Comparison of ENCODE assay signal across 36 mouse cellular contexts in the genomic region with DNA sequence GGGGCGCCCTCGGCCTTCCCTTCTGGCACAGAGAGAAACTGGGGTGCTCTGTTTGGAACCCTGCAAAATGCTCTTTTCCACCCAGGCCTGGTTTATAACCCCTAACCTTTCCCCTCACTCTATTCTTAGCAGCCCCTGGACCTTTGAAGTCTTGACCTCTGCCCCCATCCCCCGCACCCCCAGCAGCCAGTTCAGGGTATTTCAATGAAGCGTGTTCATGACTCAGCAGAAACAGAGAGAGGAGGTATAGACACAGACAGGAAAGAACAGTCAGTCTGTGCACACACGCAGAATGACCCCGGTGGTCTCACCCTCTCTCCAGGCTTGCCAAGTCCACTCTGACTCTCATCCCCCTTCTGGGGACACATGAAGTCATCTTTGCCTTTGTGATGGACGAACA. TPM values are rescaled to one million over a fixed set of nuclear protein-coding genes. Genes with fewer than 3 reads are reported as not detected.
"Had no signal": no experiment of that assay in that cellular context is flagged by ENCODE, and none has a peak within 500 bp of the region (broad histone marks: within the 10 kb centered on the region; RNA-seq: fewer than 3 reads in every experiment).

No protein-coding gene starts in this region.

- H3K4me2 ChIP-seq: limb, embryonic 12.5 days; limb, embryonic 13.5 days; limb, embryonic 15.5 days; liver, embryonic 11.5 days; liver, embryonic 12.5 days; liver, embryonic 13.5 days; liver, embryonic 15.5 days; lung, embryonic 14.5 days; lung, embryonic 15.5 days; midbrain, embryonic 12.5 days; midbrain, embryonic 13.5 days; midbrain, embryonic 15.5 days had no signal

- DNase-seq: left cerebral cortex, postnatal 4 days; liver; liver, embryonic 13.5 days; liver, postnatal 0 days; lung, adult 18-20 months; lung, adult 2 months; lung, embryonic 14.5 days; lung, postnatal 10 days; lung, postnatal 14 days; lung, postnatal 36 days; midbrain, embryonic 14.5 days had no signal

- ATAC-seq: liver, embryonic 12.5 days; liver, postnatal 0 days; lung, postnatal 0 days; midbrain, embryonic 13.5 days; midbrain, embryonic 15.5 days had no signal

- H3K9ac ChIP-seq: limb, embryonic 12.5 days; limb, embryonic 13.5 days; limb, embryonic 15.5 days; liver, embryonic 12.5 days; liver, embryonic 13.5 days; liver, embryonic 14.5 days; liver, embryonic 15.5 days; liver, postnatal 0 days; lung, embryonic 14.5 days; lung, embryonic 15.5 days; midbrain, embryonic 12.5 days; midbrain, embryonic 13.5 days; midbrain, embryonic 15.5 days had no signal

- H3K9me3 ChIP-seq: limb, embryonic 10.5 days; limb, embryonic 12.5 days; limb, embryonic 13.5 days; limb, embryonic 15.5 days; liver, embryonic 12.5 days; liver, embryonic 13.5 days; liver, embryonic 15.5 days; lung, embryonic 15.5 days; midbrain, embryonic 10.5 days; midbrain, embryonic 12.5 days; midbrain, embryonic 13.5 days; midbrain, embryonic 15.5 days had no signal

- H3K4me3 ChIP-seq: left cerebral cortex, adult 2 months; limb, embryonic 10.5 days; limb, embryonic 12.5 days; limb, embryonic 13.5 days; limb, embryonic 15.5 days; liver, embryonic 12.5 days; liver, embryonic 13.5 days; liver, embryonic 15.5 days; lung, embryonic 15.5 days; megakaryocyte, embryonic 14.5 days; midbrain, embryonic 10.5 days; midbrain, embryonic 12.5 days; midbrain, embryonic 13.5 days; midbrain, embryonic 15.5 days; myocyte had no signal

- H3K27ac ChIP-seq: left cerebral cortex, adult 2 months; limb, embryonic 10.5 days; limb, embryonic 12.5 days; limb, embryonic 13.5 days; limb, embryonic 15.5 days; liver, embryonic 12.5 days; liver, embryonic 13.5 days; liver, embryonic 14.5 days; liver, embryonic 15.5 days; lung, embryonic 15.5 days; macrophage; midbrain, embryonic 10.5 days; midbrain, embryonic 12.5 days; midbrain, embryonic 13.5 days; midbrain, embryonic 15.5 days had no signal

- H3K4me1 ChIP-seq: limb, embryonic 12.5 days; limb, embryonic 13.5 days; limb, embryonic 15.5 days; liver, embryonic 15.5 days; lung, embryonic 15.5 days; megakaryocyte, embryonic 14.5 days; midbrain, embryonic 13.5 days; midbrain, embryonic 15.5 days had no signal

- H3K36me3 ChIP-seq: limb, embryonic 10.5 days; limb, embryonic 12.5 days; limb, embryonic 13.5 days; limb, embryonic 15.5 days; liver, embryonic 12.5 days; liver, embryonic 13.5 days; liver, embryonic 15.5 days; lung, embryonic 15.5 days; midbrain, embryonic 10.5 days; midbrain, embryonic 12.5 days; midbrain, embryonic 13.5 days; midbrain, embryonic 15.5 days had no signal

- H3K27me3 ChIP-seq: limb, embryonic 13.5 days; limb, embryonic 15.5 days; liver, embryonic 12.5 days; liver, embryonic 13.5 days; liver, embryonic 15.5 days; lung, embryonic 15.5 days; midbrain, embryonic 12.5 days; midbrain, embryonic 13.5 days; midbrain, embryonic 15.5 days had no signal

RNA-seq across cellular contexts. Expression of a gene that starts 23.6 kb away (rescaled TPM):
- total RNA-seq: liver, adult 2 months; megakaryocyte progenitor cell, adult 5-6 weeks; megakaryocyte, adult 5-6 weeks; megakaryocyte-erythroid progenitor cell, adult 5-6 weeks; monocyte, adult 5-6 weeks had no signal
- polyA plus RNA-seq: limb, embryonic 11.5 days; limb, embryonic 13.5 days; limb, embryonic 15.5 days; liver, adult 2 months; liver, embryonic 11.5 days; liver, embryonic 12.5 days; lung, embryonic 14.5 days; lung, postnatal 0 days; macrophage; midbrain, embryonic 12.5 days; midbrain, embryonic 14.5 days; midbrain, embryonic 15.5 days; myocyte had no signal

RNA-seq across cellular contexts. Expression of a gene that starts 29.2 kb away (rescaled TPM):
- total RNA-seq: megakaryocyte progenitor cell, adult 5-6 weeks; megakaryocyte, adult 5-6 weeks; megakaryocyte-erythroid progenitor cell, adult 5-6 weeks; monocyte, adult 5-6 weeks had no signal
- polyA plus RNA-seq: limb, embryonic 10.5 days; limb, embryonic 11.5 days; limb, embryonic 12.5 days; limb, embryonic 13.5 days; liver, embryonic 13.5 days; liver, embryonic 15.5 days; liver, embryonic 16.5 days; liver, postnatal 0 days; macrophage; midbrain, embryonic 10.5 days had no signal
